Mouse (Mus musculus) kidney, postnatal 14 days (tissue): ENCODE data around the gene Sbno1.
"Not testable (repeated sequence)": the region's sequence is repeated elsewhere in the genome, so short reads cannot be mapped to it uniquely, and the experiment has no call there.

Experiments used
- DNase-seq: peaks from one replicate; pipeline ENCODE4 v3.0.0; 2022; ENCODE audit warnings: mixed read lengths

Gene Sbno1

DNA sequence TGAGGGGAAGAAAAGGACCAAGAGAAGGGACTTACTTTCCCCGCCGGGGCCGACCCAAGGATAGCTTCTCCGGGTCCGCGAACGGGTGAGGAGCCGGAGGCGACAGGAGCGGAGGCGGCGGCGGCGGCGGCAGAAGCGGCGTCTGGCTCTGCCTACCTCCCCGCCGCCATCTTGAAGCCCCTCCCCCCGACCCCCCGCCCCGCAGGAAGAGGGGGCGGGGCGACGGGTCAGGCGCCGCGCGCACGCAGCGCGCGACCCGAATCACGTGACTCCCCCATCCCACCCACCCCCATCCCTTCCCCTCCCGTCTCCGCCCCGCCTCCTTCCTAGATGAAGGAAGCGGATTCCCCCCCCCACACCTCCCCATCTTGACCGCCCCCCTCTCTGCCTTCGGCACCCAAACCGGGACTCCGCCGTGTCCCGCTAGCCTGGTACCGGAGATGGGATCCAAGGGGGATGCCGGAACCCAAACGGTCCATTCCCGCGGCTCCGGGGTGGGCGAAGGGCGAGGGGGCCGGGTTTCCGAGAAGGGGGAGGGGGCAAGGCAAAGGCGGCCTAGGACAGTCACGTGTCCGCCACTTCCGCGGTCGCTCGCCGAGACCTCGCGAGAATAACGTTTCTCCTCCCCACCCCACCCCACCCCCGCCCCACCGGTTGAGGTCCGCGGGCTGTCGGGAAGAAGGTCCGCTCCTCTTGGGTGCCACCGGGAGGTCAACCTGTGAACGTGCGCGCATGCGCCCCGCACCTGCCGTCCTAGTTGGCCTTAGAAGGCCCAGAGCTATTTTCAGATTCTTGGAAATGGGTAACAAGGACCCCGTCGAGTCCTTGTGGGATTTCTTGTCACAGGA is at the start of gene Sbno1:
TSS of gene Sbno1 (minus strand) at position 590 of the 848 bp plus-strand sequence.
- DNase-seq, result peak; percentile 97

- DNase-seq, result peak; percentile 50
Observed at GRCm38 (mm10) chr5:124470591-124471171, 44.9 kb upstream of the Sbno1 start.

DNA sequence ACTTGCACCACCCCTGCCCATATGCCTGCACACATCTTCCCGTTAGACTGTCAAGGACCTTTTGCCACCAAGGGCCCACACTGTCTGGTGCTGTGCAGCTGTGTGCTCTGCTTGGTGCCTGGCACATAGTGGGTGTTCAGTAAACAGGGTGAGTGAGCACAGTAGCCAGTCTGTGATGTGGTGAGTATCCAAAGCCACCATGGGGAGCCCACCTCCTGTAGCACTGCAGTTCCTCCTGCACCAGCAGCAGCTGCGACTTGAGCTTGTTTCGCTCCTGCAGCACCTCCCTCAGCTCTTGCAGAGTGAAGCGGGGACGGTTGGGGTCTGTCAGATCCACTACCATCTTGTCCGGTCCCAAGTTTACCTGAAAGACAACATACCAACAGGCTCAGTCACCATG is 43.7 kb upstream of the Sbno1 start:
- DNase-seq, result no peak

- DNase-seq, result no peak
Observed at GRCm38 (mm10) chr5:124468365-124468764, 42.6 kb upstream of the Sbno1 start.

- DNase-seq, result no peak
Observed at GRCm38 (mm10) chr5:124467766-124468165, 42.0 kb upstream of the Sbno1 start.

GRCm38 (mm10) chr5:124464905-124465304 is 39.1 kb upstream of the Sbno1 start:
- DNase-seq, result no peak

DNA sequence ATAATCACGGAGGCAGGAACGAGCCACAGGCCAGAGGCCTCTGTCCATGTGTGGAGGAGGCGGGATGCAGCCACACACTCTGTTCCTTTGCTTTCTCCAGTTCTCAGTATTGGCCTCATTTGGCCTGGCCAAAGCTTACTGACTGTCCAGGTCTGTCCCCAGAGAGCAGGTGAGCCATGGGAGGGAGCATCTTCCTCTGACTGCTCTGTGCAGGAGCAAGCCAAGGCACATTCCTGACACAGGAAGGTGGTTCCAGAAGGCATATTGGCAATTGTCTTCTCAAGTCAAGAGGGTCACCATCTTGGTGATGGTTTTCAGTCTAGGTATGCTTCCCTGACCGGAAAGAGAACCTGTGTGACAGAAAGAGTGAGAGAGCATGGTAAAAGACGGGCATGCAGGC is 37.7 kb upstream of the Sbno1 start:
- no peak for DNase-seq

GRCm38 (mm10) chr5:124462297-124463025 is 36.7 kb upstream of the Sbno1 start:
- no peak for DNase-seq

DNA sequence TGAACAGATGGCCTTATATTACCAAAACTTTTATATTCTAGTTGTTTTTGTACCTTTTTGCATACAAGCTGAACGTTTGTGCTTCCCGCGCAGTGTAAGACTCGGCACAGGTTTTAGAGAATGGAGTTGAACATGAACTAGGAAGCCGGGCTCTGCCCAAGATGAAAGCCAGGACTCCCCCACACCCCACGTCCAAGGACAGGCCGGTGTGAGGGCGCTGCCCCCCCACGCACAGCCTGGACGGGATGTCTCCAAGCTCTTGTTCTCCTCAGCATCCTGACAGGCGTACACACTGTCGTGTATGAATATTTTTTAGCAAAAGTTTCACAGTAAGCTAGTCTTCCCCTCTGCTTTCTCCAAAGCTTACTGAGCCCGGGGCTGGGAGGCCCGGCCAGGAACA is 35.1 kb upstream of the Sbno1 start:
- not testable (repeated sequence) for DNase-seq

DNA sequence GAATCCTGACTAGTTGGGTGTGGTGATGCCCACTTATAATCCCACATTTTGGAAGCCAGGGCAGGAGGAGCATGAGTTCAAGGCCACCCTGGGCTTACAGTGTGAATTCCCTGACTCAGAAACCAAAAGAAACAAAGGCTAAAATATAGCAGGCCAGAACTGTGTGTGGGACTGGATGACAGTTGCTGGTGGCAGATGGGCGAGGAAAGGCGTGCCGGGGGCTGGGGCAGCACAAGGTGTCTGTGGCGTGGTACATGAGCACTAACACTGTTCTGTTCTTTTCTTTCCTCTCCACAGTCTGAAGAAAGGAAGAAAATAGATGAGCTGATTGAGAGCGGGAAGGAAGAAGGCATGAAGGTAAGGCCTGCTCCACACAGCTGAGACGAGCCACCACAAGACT is 31.0 kb upstream of the Sbno1 start:
- DNase-seq, result no peak

DNA sequence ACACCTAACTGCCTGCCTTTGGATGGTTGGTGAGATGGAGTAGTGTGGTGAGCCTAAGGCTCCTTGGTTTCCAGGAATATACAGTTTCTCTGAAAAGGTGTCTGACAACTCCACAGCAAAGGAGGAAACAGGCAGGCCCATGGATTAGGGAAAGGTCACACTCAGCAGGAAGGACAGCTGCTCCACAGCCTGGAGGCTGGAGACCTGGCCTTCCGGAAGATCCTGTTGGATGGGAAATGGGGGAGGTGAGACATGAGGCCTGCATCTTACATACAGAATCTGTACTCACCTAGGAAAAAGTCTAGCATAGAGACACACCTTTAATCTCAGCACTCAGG is 28.2 kb upstream of the Sbno1 start:
- DNase-seq, result peak; percentile 23

- DNase-seq, result peak; percentile 77
Observed at GRCm38 (mm10) chr5:124453339-124454081, 27.7 kb upstream of the Sbno1 start.

DNA sequence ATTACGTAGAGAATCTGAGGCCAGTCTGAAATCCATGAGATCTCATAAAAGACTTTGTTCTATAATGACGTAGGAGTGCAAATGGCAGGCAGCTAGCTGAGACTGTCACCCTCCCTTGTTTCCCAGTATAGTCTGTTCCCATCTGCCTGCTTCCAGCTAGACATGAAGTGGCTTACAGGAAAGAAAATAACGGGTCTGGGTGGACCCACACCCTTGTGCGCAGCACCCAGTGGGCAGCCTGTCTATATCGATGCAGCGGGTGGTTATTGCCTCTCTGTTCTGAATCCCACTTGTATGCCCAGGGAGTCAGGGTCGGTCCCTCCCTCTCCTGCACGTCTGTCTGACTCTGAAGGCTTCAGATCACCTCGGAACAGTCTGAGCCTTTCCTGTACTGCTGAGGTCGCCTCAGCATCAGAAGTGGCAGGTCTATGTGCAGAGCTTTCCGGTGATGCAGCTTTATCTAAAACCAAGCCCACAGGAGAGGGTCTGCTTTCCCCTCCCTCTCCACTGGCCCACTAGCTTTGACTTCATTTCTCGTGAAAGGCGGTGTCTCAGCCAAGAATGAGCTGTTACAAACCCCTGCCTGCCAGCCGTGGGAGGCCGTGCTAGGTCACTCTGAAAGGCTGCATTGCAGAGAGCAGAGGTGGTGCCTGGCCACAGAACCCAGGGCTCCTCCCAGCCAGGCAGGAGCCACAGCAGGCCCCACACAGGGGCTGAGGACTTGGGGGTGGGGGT is 26.9 kb upstream of the Sbno1 start:
- peak; percentile 62 for DNase-seq

GRCm38 (mm10) chr5:124450641-124451340 is 25.0 kb upstream of the Sbno1 start:
- no peak for DNase-seq

DNA sequence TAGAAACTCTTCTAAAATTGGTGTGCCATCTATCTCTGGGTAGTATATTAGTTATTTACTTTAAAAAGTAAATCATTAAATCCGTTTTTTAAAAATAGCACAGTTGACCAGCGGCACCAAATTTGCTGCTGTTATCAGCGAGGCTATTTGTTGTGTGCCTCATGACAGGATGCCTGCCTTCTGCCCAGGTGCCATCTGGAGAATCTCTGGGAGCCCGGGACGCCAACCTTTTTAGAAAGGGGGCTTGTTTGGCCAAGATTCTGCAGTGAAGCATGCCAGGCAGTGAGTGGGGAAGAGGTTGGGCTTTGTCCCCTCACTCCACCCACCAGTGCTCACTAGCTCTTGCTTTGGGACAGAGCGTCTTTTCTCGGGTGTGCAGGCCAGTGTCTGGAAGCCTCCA is 24.2 kb upstream of the Sbno1 start:
- DNase-seq, result no peak

- no peak for DNase-seq
Observed at GRCm38 (mm10) chr5:124449494-124449893, 23.7 kb upstream of the Sbno1 start.

- peak; percentile 76 for DNase-seq
Observed at GRCm38 (mm10) chr5:124446301-124446881, 20.6 kb upstream of the Sbno1 start.

GRCm38 (mm10) chr5:124445621-124446293 is 20.0 kb upstream of the Sbno1 start:
- peak; percentile 72 for DNase-seq

DNA sequence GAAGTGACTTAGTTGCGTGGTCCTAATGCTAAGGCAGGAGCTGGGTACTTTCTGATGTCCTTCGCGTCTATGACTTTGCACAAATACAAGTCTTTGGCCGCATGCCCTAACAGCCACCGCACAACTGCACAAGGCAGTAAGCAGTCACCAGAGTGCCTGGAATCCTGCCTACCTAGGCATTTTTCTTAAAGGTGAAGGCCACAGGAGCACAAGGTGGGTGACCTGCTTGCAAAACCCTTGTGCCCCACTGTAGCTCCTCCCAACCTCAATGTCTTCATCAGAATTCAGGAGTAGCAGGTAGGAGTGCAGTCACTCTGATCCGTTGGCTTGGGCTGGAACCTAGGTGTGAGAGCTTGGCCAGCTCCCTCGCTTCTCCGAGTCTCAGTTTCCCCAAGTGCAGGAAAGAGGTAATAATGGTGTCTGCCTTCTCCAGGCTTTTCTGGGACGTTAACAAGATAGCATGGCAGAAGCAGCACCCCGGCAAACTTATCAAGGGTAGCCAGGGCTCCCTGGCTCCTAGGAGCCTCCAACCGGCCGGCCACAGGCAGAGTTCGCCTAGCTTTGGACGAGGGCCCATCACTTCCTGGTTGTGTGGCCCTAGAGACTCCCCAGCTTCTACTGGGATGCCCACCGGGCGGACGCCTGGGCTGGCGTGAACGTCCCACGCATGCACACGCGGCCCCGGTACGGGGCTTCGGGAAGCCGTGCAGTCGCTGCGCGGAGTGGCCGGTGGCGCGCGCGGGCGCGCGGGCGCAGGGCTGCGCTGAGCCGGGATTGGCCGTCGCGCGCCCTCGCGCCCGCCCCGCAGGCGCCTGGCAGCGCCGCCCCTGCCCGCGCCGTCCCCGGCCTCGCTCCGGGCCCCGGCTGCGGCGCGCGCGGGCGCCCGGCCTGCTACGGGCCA is 19.1 kb upstream of the Sbno1 start:
- DNase-seq, result peak; percentile 89

DNA sequence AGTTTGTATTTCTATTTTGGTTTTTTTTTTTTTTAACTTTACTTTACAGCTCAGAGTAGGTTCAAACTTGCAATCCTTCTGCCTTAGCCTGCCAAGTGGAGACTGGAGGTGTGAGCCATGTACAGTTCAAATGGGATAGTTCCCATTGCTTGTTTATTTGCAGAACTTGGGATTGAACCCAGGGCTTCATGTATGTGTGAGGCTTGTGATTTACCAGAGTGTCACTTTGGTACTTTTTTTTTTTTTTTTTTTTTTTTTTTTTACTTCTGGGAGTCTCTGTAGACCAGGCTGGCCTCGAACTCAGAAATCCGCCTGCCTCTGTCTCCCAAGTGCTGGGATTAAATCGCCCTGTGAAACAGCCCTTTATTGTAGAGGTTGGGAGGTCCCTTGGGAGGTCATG is 18.4 kb upstream of the Sbno1 start:
- DNase-seq, result no peak
